Mouse (Mus musculus): ENCODE results near the gene Ubac2.
A peak's percentile ranks its signal among the peaks of the same experiment; 100 is the strongest.

Ubac2 gene

GRCm38 (mm10) chr14:121895316-121895715, 16.9 kb downstream of the Ubac2 start:
- no peak for DNase-seq

GRCm38 (mm10) chr14:121896126-121897090, 18.0 kb downstream of the Ubac2 start:
- DNase-seq, result no peak

GRCm38 (mm10) chr14:121897773-121898172, 19.4 kb downstream of the Ubac2 start:
- DNase-seq, result no peak

- DNase-seq, result no peak
These were observed 20.1 kb downstream of the Ubac2 start for GRCm38 (mm10) chr14:121898509-121898908.

GRCm38 (mm10) chr14:121899071-121899470, 20.7 kb downstream of the Ubac2 start:
- DNase-seq, result no peak

GRCm38 (mm10) chr14:121901511-121901910, 23.1 kb downstream of the Ubac2 start:
- no peak for DNase-seq

- DNase-seq, result no peak
These were observed 25.0 kb downstream of the Ubac2 start for GRCm38 (mm10) chr14:121903381-121903876.

GRCm38 (mm10) chr14:121904754-121905153, 26.3 kb downstream of the Ubac2 start:
- DNase-seq, result no peak

- DNase-seq, result no peak
These were observed 28.0 kb downstream of the Ubac2 start for GRCm38 (mm10) chr14:121906341-121906991.

GRCm38 (mm10) chr14:121906992-121907681, 28.7 kb downstream of the Ubac2 start:
- no peak for DNase-seq

- no peak for DNase-seq
These were observed 31.4 kb downstream of the Ubac2 start for GRCm38 (mm10) chr14:121909868-121910267.

GRCm38 (mm10) chr14:121912501-121912900, 34.1 kb downstream of the Ubac2 start:
- no peak for DNase-seq

- DNase-seq, result no peak
These were observed 36.7 kb downstream of the Ubac2 start for GRCm38 (mm10) chr14:121915143-121915542.

- DNase-seq, result no peak
These were observed 37.2 kb downstream of the Ubac2 start, which contains the start of gene Gpr18 for GRCm38 (mm10) chr14:121915621-121916020. Gene Gpr18, minus strand, starts transcription at chr14:121915781.

- DNase-seq, result no peak
These were observed 38.1 kb downstream of the Ubac2 start for GRCm38 (mm10) chr14:121916311-121917094.

- DNase-seq, result no peak
These were observed 39.8 kb downstream of the Ubac2 start for GRCm38 (mm10) chr14:121918266-121918665.

GRCm38 (mm10) chr14:121919752-121920151, 41.3 kb downstream of the Ubac2 start:
- DNase-seq, result peak; percentile 40

GRCm38 (mm10) chr14:121920511-121921124, 42.2 kb downstream of the Ubac2 start:
- peak; percentile 51 for DNase-seq

GRCm38 (mm10) chr14:121922016-121922415, 43.6 kb downstream of the Ubac2 start:
- DNase-seq, result no peak

- DNase-seq, result no peak
These were observed 44.3 kb downstream of the Ubac2 start for GRCm38 (mm10) chr14:121922731-121923130.

GRCm38 (mm10) chr14:121924876-121925275, 46.5 kb downstream of the Ubac2 start:
- no peak for DNase-seq

- no peak for DNase-seq
These were observed 48.5 kb downstream of the Ubac2 start for GRCm38 (mm10) chr14:121926901-121927300.

Measured in lung, postnatal 14 days (tissue).